Mouse (Mus musculus) midbrain, postnatal 0 days (tissue): ENCODE measurements at regions not wholly inside any gene's neighbourhood (a gene's known extent, or its start where the extent isn't known, plus 50 kb on each side); places are given as distances from the start of the nearest gene placed in this dataset.

Experiments
- ATAC-seq: fragments of 200-750 bp; cut with Nextera tagmentation; 2 replicates; pipeline ENCODE4 v1.8.0; 2017; ENCODE audit warnings: moderate number of reproducible peaks, mild to moderate bottlenecking, moderate TSS enrichment, moderate library complexity; ENCODE audit not compliant: low FRiP score
- DNase-seq: peaks from one replicate; pipeline ENCODE4 v3.0.0-alpha.2; 2015; ENCODE audit warnings: low spot score
- H3K27ac ChIP-seq: fragments of 300-500 bp; sonication (generic); 2 replicates; pipeline ENCODE4 v1.5.1; 2014; ENCODE audit warnings: low read depth, mild to moderate bottlenecking, low read length, mixed read lengths
- H3K27me3 ChIP-seq: fragments of 300-500 bp; sonication (generic); 2 replicates; pipeline ENCODE4 v1.6.1; 2014; ENCODE audit warnings: low read length, control low read depth, mixed read lengths; ENCODE audit not compliant: insufficient read depth
- H3K36me3 ChIP-seq: fragments of 300-500 bp; sonication (generic); 2 replicates; pipeline ENCODE4 v1.6.1; 2014; ENCODE audit warnings: low read length, control low read depth, mixed read lengths; ENCODE audit not compliant: insufficient read depth
- H3K4me1 ChIP-seq: fragments of 300-500 bp; sonication (generic); 2 replicates; pipeline ENCODE4 v1.6.1; 2014; ENCODE audit warnings: mild to moderate bottlenecking, control low read depth, antibody characterized with exemption, low read length, mixed read lengths; ENCODE audit not compliant: insufficient read depth
- H3K4me2 ChIP-seq: fragments of 300-500 bp; sonication (generic); 2 replicates; pipeline ENCODE4 v1.6.1; 2014; ENCODE audit warnings: low read depth, mild to moderate bottlenecking, low read length, mixed read lengths; ENCODE audit not compliant: poor library complexity, severe bottlenecking
- H3K4me3 ChIP-seq: fragments of 300-500 bp; sonication (generic); 2 replicates; pipeline ENCODE4 v1.5.1; 2014; ENCODE audit warnings: low read depth, mild to moderate bottlenecking, low read length, moderate library complexity
- H3K9ac ChIP-seq: fragments of 300-500 bp; sonication (generic); replicated peaks from 2 replicates; pipeline ENCODE4 v1.6.1; 2014; ENCODE audit warnings: mild to moderate bottlenecking, low read length, moderate library complexity, mixed read lengths; ENCODE audit not compliant: poor library complexity, severe bottlenecking
- H3K9me3 ChIP-seq: fragments of 300-500 bp; sonication (generic); 2 replicates; pipeline ENCODE4 v1.6.1; 2016; ENCODE audit warnings: low read length, control low read depth
- CTCF ChIP-seq: IDR thresholded peaks from 2 replicates; pipeline ENCODE4 v1.5.1; 2016; ENCODE audit warnings: antibody characterized with exemption, mild to moderate bottlenecking
- WGBS: fragments of 180-500 bp; shearing (Covaris S2); extraction: QIAGEN DNeasy Blood & Tissue Kit; methylation state at CpG from one replicate; pipeline ENCODE4 v1.1.7; 2014; 5-methylcytosine and 5-hydroxymethylcytosine counted together

GRCm38 (mm10) chr8:8453944-8454343 lies 207.1 kb downstream of the Efnb2 start:
- no peak for ATAC-seq
- TF ChIP-seq CTCF = no peak
- Histone ChIP-seq H3K27ac (no peak overlapping the region), H3K4me1 (no peaks in the 10 kb centered on the region), H3K36me3 (no peaks in the 10 kb centered on the region), H3K9ac (no peak overlapping the region), H3K4me2 (no peak overlapping the region), H3K4me3 (no peak overlapping the region), H3K9me3 (no peaks in the 10 kb centered on the region), H3K27me3 (no peaks in the 10 kb centered on the region)
- DNase-seq = no peak
- 94% methylated on average over 6 of the region's 6 CpGs for WGBS

DNA sequence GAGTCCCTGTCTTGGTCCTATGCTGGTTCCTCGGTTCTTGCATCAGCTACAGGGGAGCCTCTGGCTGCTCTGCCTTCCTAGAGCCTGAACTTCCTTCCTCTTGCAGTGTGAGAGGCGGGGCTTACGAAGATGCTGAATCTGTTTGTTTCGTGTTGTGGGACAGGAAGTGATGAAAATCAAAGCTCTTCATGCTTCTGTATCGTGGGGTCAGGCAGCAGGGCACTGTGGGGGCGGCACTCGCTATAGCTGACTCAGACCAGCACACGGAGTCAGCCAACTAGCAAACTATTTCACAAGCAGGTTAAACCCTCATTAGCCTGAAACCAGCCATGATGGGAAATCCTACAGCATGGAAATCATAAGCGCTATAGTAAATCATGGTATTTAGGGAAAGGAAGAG lies 208.8 kb downstream of the Efnb2 start:
- Histone ChIP-seq H3K4me3 (no peak overlapping the region), H3K9me3 (no peaks in the 10 kb centered on the region), H3K4me1 (no peaks in the 10 kb centered on the region), H3K27ac (no peak overlapping the region), H3K36me3 (no peaks in the 10 kb centered on the region), H3K4me2 (no peak overlapping the region), H3K27me3 (no peaks in the 10 kb centered on the region), H3K9ac (no peak overlapping the region)
- DNase-seq (no peak), ATAC-seq (no peak)
- 82% methylated on average over 9 of the region's 9 CpGs for WGBS
- no peak for TF ChIP-seq CTCF

GRCm38 (mm10) chr8:8448911-8449310 lies 212.1 kb downstream of the Efnb2 start:
- H3K36me3 ChIP-seq = no peaks in the 10 kb centered on the region
- H3K9ac ChIP-seq = no peak overlapping the region
- no peak overlapping the region for H3K27ac ChIP-seq
- no peaks in the 10 kb centered on the region for H3K9me3 ChIP-seq
- no peaks in the 10 kb centered on the region for H3K4me1 ChIP-seq
- no peaks in the 10 kb centered on the region for H3K27me3 ChIP-seq
- DNase-seq (no peak), ATAC-seq (no peak)
- no peak overlapping the region for H3K4me2 ChIP-seq
- TF ChIP-seq CTCF = no peak
- 91% methylated on average over 4 of the region's 4 CpGs for WGBS
- H3K4me3 ChIP-seq = no peak overlapping the region

DNA sequence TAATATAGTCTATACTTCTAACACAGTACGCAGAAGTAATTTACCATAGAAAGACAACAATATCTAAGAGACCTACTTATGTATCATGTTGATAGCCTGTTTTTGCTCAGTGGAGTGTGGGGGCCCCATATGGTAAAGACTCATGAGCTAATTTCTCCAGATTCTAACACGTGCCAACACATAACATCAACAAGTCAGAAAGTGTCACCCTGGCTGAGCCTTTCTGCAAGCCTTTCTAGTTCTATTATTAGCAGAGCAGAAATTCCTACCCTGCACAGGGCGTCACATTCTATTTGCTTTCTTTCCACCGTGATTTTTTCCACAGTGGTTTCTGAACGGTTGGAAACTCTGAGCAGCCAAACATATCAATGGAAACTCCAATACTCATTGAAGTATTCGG lies 219.5 kb downstream of the Efnb2 start:
- no peak for DNase-seq
- H3K4me3 ChIP-seq = no peak overlapping the region
- no peaks in the 10 kb centered on the region for H3K9me3 ChIP-seq
- no peak overlapping the region for H3K4me2 ChIP-seq
- no peaks in the 10 kb centered on the region for H3K4me1 ChIP-seq
- H3K27ac ChIP-seq = no peak overlapping the region
- H3K36me3 ChIP-seq = no peaks in the 10 kb centered on the region
- TF ChIP-seq CTCF = no peak
- ATAC-seq = no peak
- WGBS = 77% methylated on average over 6 of the region's 6 CpGs
- no peak overlapping the region for H3K9ac ChIP-seq
- H3K27me3 ChIP-seq = no peaks in the 10 kb centered on the region

DNA sequence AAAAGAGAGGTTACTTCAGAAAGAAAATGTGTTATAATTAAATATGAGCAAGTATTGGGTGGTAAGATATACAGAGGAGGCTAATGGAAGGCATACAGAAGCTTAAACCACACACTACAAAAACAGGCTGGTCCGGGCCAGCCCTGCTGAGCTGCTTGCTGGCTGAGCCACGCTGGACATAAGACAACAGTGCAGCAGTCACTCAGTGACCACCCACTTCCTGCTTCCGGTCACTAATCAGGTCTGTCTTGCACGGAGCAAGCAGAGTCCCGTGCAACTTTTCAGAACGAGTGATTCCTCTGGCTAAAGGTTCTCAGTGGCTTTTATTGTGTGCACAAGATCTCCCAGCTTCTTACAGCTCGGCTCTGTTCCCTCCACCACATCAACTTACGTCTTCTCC lies 220.1 kb downstream of the Efnb2 start:
- H3K9me3 ChIP-seq = no peaks in the 10 kb centered on the region
- no peak for TF ChIP-seq CTCF
- 68% methylated on average over 8 of the region's 8 CpGs for WGBS

GRCm38 (mm10) chr8:8426201-8426600 lies 234.8 kb downstream of the Efnb2 start:
- TF ChIP-seq CTCF = no peak
- Histone ChIP-seq H3K9ac (no peak overlapping the region), H3K4me3 (no peak overlapping the region), H3K4me2 (no peak overlapping the region), H3K27me3 (no peaks in the 10 kb centered on the region), H3K9me3 (no peaks in the 10 kb centered on the region), H3K36me3 (no peaks in the 10 kb centered on the region), H3K27ac (no peak overlapping the region), H3K4me1 (no peaks in the 10 kb centered on the region)
- 61% methylated on average over 4 of the region's 4 CpGs for WGBS
- DNase-seq (no peak), ATAC-seq (no peak)

More for the DNA sequence above, 220.1 kb downstream of the Efnb2 start:
- Histone ChIP-seq H3K36me3 (no peaks in the 10 kb centered on the region), H3K9ac (no peak overlapping the region), H3K4me1 (no peaks in the 10 kb centered on the region), H3K4me2 (no peak overlapping the region), H3K27ac (no peak overlapping the region), H3K4me3 (no peak overlapping the region), H3K27me3 (no peaks in the 10 kb centered on the region)
- DNase-seq (no peak), ATAC-seq (no peak)
